Mouse (Mus musculus) ES-Bruce4 (cell line): ENCODE data around the gene Suds3. TPM values are rescaled to one million over a fixed set of nuclear protein-coding genes. Genes with fewer than 3 reads are reported as not detected.
A peak's percentile ranks its signal among the peaks of the same experiment; 100 is the strongest.

Source experiments
- H3K27ac ChIP-seq: 2 replicates; pipeline ENCODE4 v1.5.1; 2012; ENCODE audit warnings: low read length, inconsistent platforms; ENCODE audit not compliant: insufficient read depth
- H3K27me3 ChIP-seq: 2 replicates; pipeline ENCODE4 v1.6.1; 2012; ENCODE audit warnings: mild to moderate bottlenecking, low read length, inconsistent platforms; ENCODE audit not compliant: control insufficient read depth, poor library complexity, insufficient read depth, severe bottlenecking
- H3K36me3 ChIP-seq: 2 replicates; pipeline ENCODE4 v1.6.1; 2012; ENCODE audit warnings: inconsistent platforms, mild to moderate bottlenecking, low read length, moderate library complexity; ENCODE audit not compliant: control insufficient read depth, poor library complexity, insufficient read depth, severe bottlenecking
- H3K4me1 ChIP-seq: one replicate; pipeline ENCODE4 v1.8.1; 2011; ENCODE audit warnings: low read length; ENCODE audit not compliant: control insufficient read depth, insufficient read depth
- H3K4me3 ChIP-seq: 2 replicates; pipeline ENCODE4 v1.5.1; 2011; ENCODE audit warnings: low read depth, mild to moderate bottlenecking, low read length
- H3K9ac ChIP-seq: 2 replicates; pipeline ENCODE4 v1.6.1; 2012; ENCODE audit warnings: low read depth, mild to moderate bottlenecking, inconsistent platforms; ENCODE audit not compliant: poor library complexity, severe bottlenecking
- H3K9me3 ChIP-seq: replicated peaks from 2 replicates; pipeline ENCODE4 v1.6.1; 2012; ENCODE audit warnings: mild to moderate bottlenecking, low read length, inconsistent platforms; ENCODE audit not compliant: control insufficient read depth, poor library complexity, insufficient read depth, severe bottlenecking
- CTCF ChIP-seq: IDR thresholded peaks from one replicate; pipeline ENCODE4 v1.8.1; 2011; ENCODE audit warnings: low read depth, low read length
- EP300 ChIP-seq: IDR thresholded peaks from 2 replicates; pipeline ENCODE4 v1.6.1; 2011; ENCODE audit warnings: low read depth, low read length; ENCODE audit not compliant: insufficient read depth
- POLR2A ChIP-seq: IDR thresholded peaks from one replicate; pipeline ENCODE4 v1.8.1; 2011; ENCODE audit warnings: low read length; ENCODE audit not compliant: insufficient read depth
- polyA plus RNA-seq: library from polyadenylated mRNA; stranded (reverse); fragments of >200 nt; gene quantifications from 2 replicates; pipeline ENCODE4 v1.2.4, GENCODE M21; 2011; ENCODE audit warnings: low read depth; ENCODE audit not compliant: missing spikeins, insufficient read depth, insufficient read length

Suds3 gene
- polyA plus RNA-seq, 1 experiment: 76.5 TPM

- H3K9me3 ChIP-seq: no peaks in the 10 kb centered on the region
- H3K36me3 ChIP-seq: no peaks in the 10 kb centered on the region
- TF ChIP-seq EP300 (no peak), CTCF (no peak), POLR2A (no peak)
- no peaks in the 10 kb centered on the region for H3K4me1 ChIP-seq
- H3K27me3 ChIP-seq: no peaks in the 10 kb centered on the region
- H3K9ac ChIP-seq: no peak overlapping the region
- no peak overlapping the region for H3K4me3 ChIP-seq
- H3K27ac ChIP-seq: no peak overlapping the region
Measured at GRCm38 (mm10) chr5:117147187-117148095, 31.5 kb upstream of the Suds3 start.

DNA sequence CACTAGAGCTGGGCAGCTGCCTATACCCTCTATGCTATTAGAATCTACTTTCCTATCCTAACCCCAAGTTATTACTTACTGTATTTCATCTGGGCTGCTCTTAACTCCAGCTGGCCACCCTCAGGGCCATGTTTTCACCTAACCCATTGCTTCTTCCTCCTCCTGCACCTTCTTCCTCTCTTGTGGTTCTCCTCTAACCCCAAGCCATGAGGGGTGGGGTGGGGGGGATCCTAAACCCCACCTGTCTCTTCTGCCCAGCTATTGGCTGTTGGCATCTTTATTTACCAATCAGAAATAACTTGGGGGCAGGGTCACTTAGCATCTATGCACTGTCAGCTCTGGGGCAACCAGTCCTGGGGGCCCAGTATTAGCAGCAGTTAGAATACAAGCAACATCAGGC is 30.3 kb upstream of the Suds3 start:
- Histone ChIP-seq H3K9me3 (no peaks in the 10 kb centered on the region), H3K36me3 (no peaks in the 10 kb centered on the region), H3K27ac (no peak overlapping the region), H3K27me3 (no peaks in the 10 kb centered on the region), H3K9ac (no peak overlapping the region), H3K4me3 (no peak overlapping the region), H3K4me1 (no peaks in the 10 kb centered on the region)
- TF ChIP-seq CTCF (no peak), POLR2A (no peak), EP300 (no peak)

DNA sequence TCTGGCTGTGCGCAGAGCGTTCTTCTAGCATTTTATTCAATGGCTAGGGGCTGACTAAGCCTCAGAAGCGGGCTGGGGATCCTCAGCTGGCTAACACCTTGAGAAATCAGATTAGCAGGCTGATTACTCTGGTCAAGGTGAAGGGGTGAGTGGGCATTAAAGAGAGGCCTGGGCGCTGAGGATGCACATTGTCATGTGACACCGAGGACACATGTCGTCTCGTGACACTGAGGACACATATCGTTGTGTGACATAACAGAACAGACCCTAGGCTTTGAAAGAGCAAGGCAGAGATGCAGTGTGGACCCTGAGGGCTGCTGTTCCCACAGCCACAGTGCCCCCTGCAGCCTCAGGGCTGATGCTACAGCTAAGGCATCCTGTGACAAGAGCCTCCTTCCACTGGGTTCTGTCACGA is 27.8 kb upstream of the Suds3 start:
- Histone ChIP-seq H3K4me1 (no peaks in the 10 kb centered on the region), H3K36me3 (no peaks in the 10 kb centered on the region), H3K9me3 (no peaks in the 10 kb centered on the region), H3K27ac (no peak overlapping the region), H3K4me3 (no peak overlapping the region), H3K9ac (no peak overlapping the region), H3K27me3 (no peaks in the 10 kb centered on the region)
- TF ChIP-seq POLR2A (no peak), CTCF (peak; percentile 90)

- no peaks in the 10 kb centered on the region for H3K4me1 ChIP-seq
- no peaks in the 10 kb centered on the region for H3K27me3 ChIP-seq
- no peak overlapping the region for H3K9ac ChIP-seq
- no peak overlapping the region for H3K4me3 ChIP-seq
- H3K9me3 ChIP-seq: no peaks in the 10 kb centered on the region
- H3K36me3 ChIP-seq: no peaks in the 10 kb centered on the region
- no peak overlapping the region for H3K27ac ChIP-seq
- no peak for TF ChIP-seq CTCF
- TF ChIP-seq EP300: no peak
- TF ChIP-seq POLR2A: no peak
Measured at GRCm38 (mm10) chr5:117140374-117140773, 24.5 kb upstream of the Suds3 start.

DNA sequence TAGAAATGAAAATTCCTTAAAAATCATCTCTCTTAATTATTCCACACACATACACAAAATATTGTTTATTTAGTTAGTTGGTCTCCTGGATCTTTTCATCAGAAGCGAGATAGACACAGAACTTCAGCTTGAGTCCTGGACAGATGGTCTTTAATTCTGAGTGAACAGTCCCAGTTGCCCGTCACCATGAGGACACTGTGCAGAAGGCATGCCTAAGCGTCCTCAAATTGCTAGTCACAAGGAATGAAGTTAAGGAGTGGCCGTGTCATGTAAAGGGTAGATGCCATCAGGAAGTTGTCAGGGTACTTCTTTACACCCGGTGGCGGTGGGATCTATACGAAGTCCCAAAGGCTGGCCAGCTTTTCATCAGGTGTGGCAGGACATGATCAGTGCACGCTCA is 23.9 kb upstream of the Suds3 start:
- no peak overlapping the region for H3K27ac ChIP-seq
- TF ChIP-seq CTCF (no peak), POLR2A (no peak), EP300 (no peak)
- no peaks in the 10 kb centered on the region for H3K27me3 ChIP-seq
- no peaks in the 10 kb centered on the region for H3K36me3 ChIP-seq
- no peaks in the 10 kb centered on the region for H3K9me3 ChIP-seq
- H3K4me3 ChIP-seq: no peak overlapping the region
- H3K9ac ChIP-seq: no peak overlapping the region
- H3K4me1 ChIP-seq: no peaks in the 10 kb centered on the region

- no peaks in the 10 kb centered on the region for H3K9me3 ChIP-seq
- no peak overlapping the region for H3K27ac ChIP-seq
- H3K4me1 ChIP-seq: no peaks in the 10 kb centered on the region
- TF ChIP-seq CTCF: no peak
- no peak for TF ChIP-seq POLR2A
- no peak for TF ChIP-seq EP300
- no peaks in the 10 kb centered on the region for H3K36me3 ChIP-seq
- no peaks in the 10 kb centered on the region for H3K27me3 ChIP-seq
- no peak overlapping the region for H3K9ac ChIP-seq
- H3K4me3 ChIP-seq: no peak overlapping the region
Measured at GRCm38 (mm10) chr5:117138295-117138988, 22.5 kb upstream of the Suds3 start.
